Mouse (Mus musculus) stomach, postnatal 0 days (tissue): ENCODE measurements around the gene Ppfibp2.

Experiments used
- CTCF ChIP-seq: IDR thresholded peaks from 2 replicates; pipeline ENCODE4 v1.5.1; 2016; ENCODE audit warnings: antibody characterized with exemption, low read depth, mild to moderate bottlenecking, moderate library complexity
- EP300 ChIP-seq: optimal IDR thresholded peaks from 2 replicates; pipeline ENCODE3; 2016; ENCODE audit warnings: antibody characterized with exemption

DNA sequence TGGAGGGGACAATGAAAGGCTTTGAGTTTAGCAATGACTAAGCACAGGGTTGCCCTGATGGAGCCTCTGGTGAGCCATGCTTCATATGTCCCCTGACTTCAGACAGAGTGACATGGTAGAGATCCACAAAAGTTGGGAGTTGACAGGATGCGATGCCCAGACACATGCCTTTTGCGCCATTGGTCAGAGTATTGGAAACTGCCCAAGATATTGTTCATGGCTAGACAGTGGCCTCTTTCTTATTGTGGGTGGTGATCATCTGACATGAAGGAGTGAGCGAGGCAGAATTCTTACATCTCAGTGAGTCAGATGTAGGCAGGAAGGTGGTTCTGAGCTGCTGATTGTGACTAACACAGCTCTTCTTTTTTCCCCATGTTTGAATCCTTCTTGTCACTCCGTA lies 127.5 kb downstream of the Ppfibp2 start:
- no peak for TF ChIP-seq CTCF
- no peak for TF ChIP-seq EP300
